Mouse (Mus musculus) megakaryocyte, embryonic 14.5 days (primary cell): ENCODE data around the gene Ttc29.

Experiments
- FLI1 ChIP-seq: IDR thresholded peaks from 2 replicates; pipeline ENCODE4 v1.6.1; 2012; ENCODE audit warnings: low read length, inconsistent platforms, mixed read lengths
- GATA1 ChIP-seq: IDR thresholded peaks from 3 replicates; pipeline ENCODE4 v1.6.1; 2012; ENCODE audit warnings: mixed read lengths, low read length, inconsistent platforms, borderline replicate concordance

DNA sequence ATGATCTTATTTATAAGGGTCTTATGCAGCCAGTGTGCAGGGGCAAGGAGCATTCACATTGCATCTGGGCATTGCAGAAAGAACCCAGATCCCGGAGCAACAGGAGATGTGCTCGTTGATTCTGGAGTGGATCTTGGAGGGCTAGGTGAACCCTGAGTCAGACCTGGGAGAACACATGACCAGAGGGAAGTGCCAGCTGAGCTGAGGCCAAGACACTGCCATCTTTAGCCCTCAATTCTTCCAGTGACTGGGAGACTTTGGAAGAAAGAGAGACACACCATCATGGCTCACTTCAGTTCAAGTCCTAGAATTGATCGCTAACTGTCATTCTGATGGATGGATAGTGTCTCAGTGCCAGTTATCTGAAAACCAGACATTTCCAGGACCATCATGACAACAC lies 41.9 kb downstream of the Ttc29 start:
- TF ChIP-seq GATA1: no peak
- TF ChIP-seq FLI1: no peak
